Mouse (Mus musculus): ENCODE data around the gene Mgea5.

The Mgea5 gene

DNA sequence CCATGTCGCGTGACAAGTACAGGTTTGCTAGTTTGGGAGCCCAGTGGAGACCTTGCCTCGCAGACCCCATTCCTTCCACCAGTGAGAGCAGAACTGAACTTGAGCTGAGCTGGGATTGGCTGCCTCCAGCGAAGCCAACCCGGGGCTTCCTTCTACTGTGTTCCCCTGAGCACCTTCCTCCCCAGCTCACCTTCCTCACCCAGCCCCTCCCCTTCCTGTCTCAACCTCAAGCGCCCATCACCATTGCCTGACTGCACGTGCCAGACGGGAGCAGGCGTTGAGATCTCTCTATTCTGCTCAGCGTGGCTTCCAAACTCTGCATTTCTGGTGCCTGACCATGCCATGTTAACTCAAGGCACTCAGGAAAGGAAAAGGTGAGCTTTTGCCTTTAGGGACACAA lies 56.4 kb downstream of the Mgea5 start:
- DNase-seq (ENCODE audit: low spot score), result no peak

DNA sequence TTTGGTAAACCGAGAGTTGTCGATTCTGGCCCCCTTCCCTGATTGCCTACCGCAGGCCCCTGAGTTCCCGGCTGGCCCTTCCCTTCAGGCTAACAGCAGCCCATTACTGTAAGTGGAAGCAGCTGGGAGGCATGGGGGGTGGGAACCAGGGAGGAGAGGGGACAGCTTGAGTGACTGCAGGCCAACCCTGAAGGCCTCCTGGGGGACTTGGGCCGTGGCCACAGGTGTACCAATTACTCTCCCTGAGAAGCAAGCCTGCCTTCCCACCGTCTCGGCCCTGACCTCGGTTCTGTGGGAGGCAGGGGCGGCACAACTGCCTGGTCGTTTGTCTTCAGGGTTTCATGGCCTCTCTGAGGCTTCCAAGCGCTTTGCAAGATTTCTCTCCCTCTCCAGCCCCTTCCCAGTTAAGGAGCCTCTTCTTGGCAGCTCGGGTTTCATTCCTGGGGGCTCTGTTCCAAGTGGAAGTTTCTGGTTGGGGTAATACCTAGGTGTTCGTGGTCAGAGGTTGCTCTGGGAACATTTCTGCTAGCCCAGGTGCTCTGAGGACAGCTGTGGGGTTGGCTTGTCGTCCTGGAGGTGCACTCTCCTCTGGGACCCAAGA lies 57.9 kb downstream of the Mgea5 start:
- no peak for DNase-seq (ENCODE audit: low spot score)

DNA sequence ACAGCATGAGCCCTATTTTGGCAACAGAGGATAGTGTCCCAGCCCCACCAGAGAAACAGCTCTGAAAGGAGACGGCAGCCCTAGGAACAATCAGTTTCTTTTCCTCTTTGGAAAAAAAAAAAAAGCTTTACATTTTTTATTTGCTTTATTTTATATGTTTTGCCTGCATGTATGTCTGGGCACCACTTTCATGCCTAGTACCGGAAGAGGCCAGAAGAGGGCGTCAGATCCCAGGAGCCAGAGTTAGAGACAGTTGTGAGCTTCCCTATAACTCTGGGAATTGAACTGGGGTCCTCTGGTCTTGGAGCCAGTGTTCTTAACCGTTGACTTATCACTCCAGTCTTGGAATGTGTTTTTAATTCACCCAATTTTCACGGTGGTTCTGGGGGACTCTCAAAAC lies 61.4 kb downstream of the Mgea5 start:
- no peak for DNase-seq (ENCODE audit: low spot score)

DNA sequence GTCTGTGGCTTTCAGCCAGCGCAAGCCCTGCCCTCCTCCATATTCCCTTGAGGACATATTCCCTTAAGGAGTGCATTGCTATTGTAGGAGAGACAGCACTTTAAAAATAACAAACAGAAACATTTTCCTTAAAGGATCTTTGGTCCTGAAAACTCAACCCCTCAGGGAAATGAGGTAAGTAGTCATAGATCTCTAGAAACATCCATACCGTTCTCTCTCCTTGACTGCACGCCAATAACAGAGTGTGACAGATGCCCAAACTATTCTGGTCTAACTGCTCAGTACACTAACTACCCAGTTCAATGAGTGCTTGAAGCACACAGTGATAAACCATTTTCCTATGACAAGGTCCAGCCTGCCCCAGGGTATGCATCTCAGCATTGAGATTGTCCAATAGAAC lies 65.4 kb downstream of the Mgea5 start:
- DNase-seq (ENCODE audit: low spot score), result no peak

DNA sequence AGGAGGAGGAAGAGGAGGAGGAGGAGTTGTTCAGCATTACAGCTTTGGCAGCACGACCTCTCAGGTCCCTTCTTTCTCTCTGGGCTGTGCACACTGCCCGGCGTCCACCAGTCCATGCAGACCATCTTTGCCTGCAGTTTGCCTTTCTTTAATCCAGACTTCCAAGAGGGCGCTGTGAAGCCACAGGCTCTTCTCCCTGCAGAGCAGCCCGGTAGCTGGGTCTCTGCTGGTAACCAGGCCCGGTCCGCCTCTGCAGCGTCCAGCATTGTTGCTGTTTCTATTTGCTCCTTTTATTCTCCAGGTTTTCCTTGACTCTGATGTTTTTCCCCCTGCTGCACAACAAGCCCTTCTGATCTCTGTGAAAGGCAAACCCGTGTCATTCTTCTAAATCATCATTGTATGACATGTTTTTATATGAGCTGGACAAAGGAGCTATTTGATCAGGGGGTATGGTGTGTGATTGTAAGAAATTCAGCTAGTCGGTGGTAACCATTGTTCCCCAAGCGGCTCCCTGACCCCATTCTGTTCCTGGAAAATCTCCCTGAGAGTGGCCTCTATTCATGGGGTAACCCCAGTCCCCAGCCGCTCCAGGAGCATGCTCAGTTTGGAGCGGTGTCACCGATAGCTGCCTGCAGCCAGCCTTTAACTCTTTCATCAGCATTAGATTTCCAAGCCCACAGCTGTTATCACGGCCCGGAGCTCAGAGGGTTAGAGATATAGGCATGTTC lies 66.0 kb downstream of the Mgea5 start:
- peak; percentile 13 for DNase-seq (ENCODE audit: low spot score)

DNA sequence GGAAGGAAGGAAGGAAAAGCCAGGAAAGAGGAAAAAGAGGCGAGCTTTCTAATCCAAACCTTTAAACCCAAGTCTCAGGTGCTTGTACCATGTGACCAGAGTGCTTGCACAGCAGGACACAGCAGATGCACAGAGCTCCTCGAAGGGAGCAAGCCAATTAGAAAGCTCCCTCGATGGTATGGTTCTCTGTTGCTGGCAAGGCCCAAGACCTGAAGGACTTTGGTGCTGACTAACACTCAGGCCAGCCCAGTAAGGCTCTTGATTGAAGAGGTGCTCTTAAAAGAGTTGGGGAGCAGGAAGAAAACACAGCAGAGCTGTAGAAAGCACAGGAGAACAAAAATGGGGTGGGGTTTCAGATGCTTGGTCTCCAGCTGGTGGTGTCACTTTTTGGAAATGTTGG lies 74.9 kb downstream of the Mgea5 start:
- peak; percentile 53 for DNase-seq (ENCODE audit: low spot score)
